Mouse (Mus musculus) intestine, postnatal 0 days (tissue): ENCODE results near the gene Tnnt2. TPM values are rescaled to one million over a fixed set of nuclear protein-coding genes. Genes with fewer than 3 reads are reported as not detected.
A peak's percentile ranks its signal among the peaks of the same experiment; 100 is the strongest.

Experiments used
- ATAC-seq: fragments of 200-750 bp; cut with Nextera tagmentation; 2 replicates; pipeline ENCODE4 v1.8.0; 2017; ENCODE audit warnings: mild to moderate bottlenecking, moderate TSS enrichment, moderate library complexity
- H3K27ac ChIP-seq: fragments of 300-500 bp; sonication (generic); 2 replicates; pipeline ENCODE4 v1.5.1; 2014; ENCODE audit warnings: mild to moderate bottlenecking, low read depth, low read length, moderate library complexity
- H3K27me3 ChIP-seq: fragments of 300-500 bp; sonication (generic); replicated peaks from 2 replicates; pipeline ENCODE4 v1.6.1; 2014; ENCODE audit warnings: low read length, mixed read lengths; ENCODE audit not compliant: control insufficient read depth, insufficient read depth
- H3K36me3 ChIP-seq: fragments of 300-500 bp; sonication (generic); 2 replicates; pipeline ENCODE4 v1.6.1; 2014; ENCODE audit warnings: mild to moderate bottlenecking, moderate library complexity; ENCODE audit not compliant: control insufficient read depth, insufficient read depth
- H3K4me1 ChIP-seq: fragments of 300-500 bp; sonication (generic); replicated peaks from 2 replicates; pipeline ENCODE4 v1.6.1; 2014; ENCODE audit warnings: antibody characterized with exemption, low read length, mixed read lengths; ENCODE audit not compliant: control insufficient read depth, insufficient read depth
- H3K4me2 ChIP-seq: fragments of 300-500 bp; sonication (generic); replicated peaks from 2 replicates; pipeline ENCODE4 v1.6.1; 2014; ENCODE audit warnings: low read depth, mild to moderate bottlenecking, moderate library complexity
- H3K4me3 ChIP-seq: fragments of 300-500 bp; sonication (generic); 2 replicates; pipeline ENCODE4 v1.5.1; 2014; ENCODE audit warnings: low read depth, low read length
- H3K9ac ChIP-seq: fragments of 300-500 bp; sonication (generic); 2 replicates; pipeline ENCODE4 v1.6.1; 2014; ENCODE audit warnings: mild to moderate bottlenecking, low read depth, low read length
- H3K9me3 ChIP-seq: fragments of 300-500 bp; sonication (generic); 2 replicates; pipeline ENCODE4 v1.6.1; 2016; ENCODE audit warnings: mixed run types; ENCODE audit not compliant: control insufficient read depth
- CTCF ChIP-seq: sonication (generic); IDR thresholded peaks from 2 replicates; pipeline ENCODE4 v1.5.1; 2016; ENCODE audit warnings: low read depth, mild to moderate bottlenecking, control low read depth, antibody characterized with exemption, moderate library complexity
- WGBS: fragments of 180-500 bp; shearing (Covaris S2); extraction: QIAGEN DNeasy Blood & Tissue Kit; methylation state at CpG from one replicate; pipeline ENCODE4 v1.1.7; 2014; 5-methylcytosine and 5-hydroxymethylcytosine counted together
- polyA plus RNA-seq: library from polyadenylated mRNA; unstranded; fragments of >200 nt; fragmentation: Nextera tagmentation; extraction: Ambion mirVana; gene quantifications from 2 replicates; pipeline ENCODE4 v1.2.1, GENCODE M21; 2015

Gene Tnnt2
- polyA plus RNA-seq, 1 experiment from 2014 or later, result 56.8 TPM

GRCm38 (mm10) chr1:135793370-135794215 is 42.6 kb upstream of the Tnnt2 start:
- peak overlapping the region; percentile 70 for H3K9ac ChIP-seq
- no peak for TF ChIP-seq CTCF
- H3K4me1 ChIP-seq, result peaks cover 28% of the 10 kb centered on the region
- ATAC-seq, result peak; percentile 51
- no peaks in the 10 kb centered on the region for H3K27me3 ChIP-seq
- H3K4me3 ChIP-seq, result peak overlapping the region; percentile 29
- H3K27ac ChIP-seq, result peak overlapping the region; percentile 94
- H3K4me2 ChIP-seq, result peak overlapping the region; percentile 69
- no peaks in the 10 kb centered on the region for H3K36me3 ChIP-seq
- WGBS, result 9% methylated on average over 27 of the region's 27 CpGs
- H3K9me3 ChIP-seq, result no peaks in the 10 kb centered on the region

- WGBS, result 17% methylated on average over 20 of the region's 20 CpGs
- Histone ChIP-seq H3K27ac (peak overlapping the region; percentile 94), H3K27me3 (no peaks in the 10 kb centered on the region), H3K4me2 (peak overlapping the region; percentile 69), H3K9ac (peak overlapping the region; percentile 70), H3K36me3 (no peaks in the 10 kb centered on the region), H3K9me3 (no peaks in the 10 kb centered on the region), H3K4me1 (peaks cover 26% of the 10 kb centered on the region), H3K4me3 (peak overlapping the region; percentile 29)
- TF ChIP-seq CTCF, result no peak
- peak; percentile 81 for ATAC-seq
Measured at GRCm38 (mm10) chr1:135794216-135795134, 41.7 kb upstream of the Tnnt2 start.

GRCm38 (mm10) chr1:135798492-135798891 is 37.7 kb upstream of the Tnnt2 start:
- ATAC-seq, result no peak
- no peak overlapping the region for H3K9ac ChIP-seq
- H3K4me3 ChIP-seq, result no peak overlapping the region
- H3K4me1 ChIP-seq, result peaks cover 30% of the 10 kb centered on the region
- no peak overlapping the region for H3K27ac ChIP-seq
- H3K9me3 ChIP-seq, result no peaks in the 10 kb centered on the region
- no peaks in the 10 kb centered on the region for H3K36me3 ChIP-seq
- no peaks in the 10 kb centered on the region for H3K27me3 ChIP-seq
- TF ChIP-seq CTCF, result no peak
- H3K4me2 ChIP-seq, result no peak overlapping the region
- WGBS, result 79% methylated on average over 1 of the region's 1 CpGs

GRCm38 (mm10) chr1:135799109-135799627 is 37.0 kb upstream of the Tnnt2 start:
- no peak for TF ChIP-seq CTCF
- Histone ChIP-seq H3K4me2 (no peak overlapping the region), H3K36me3 (no peaks in the 10 kb centered on the region), H3K4me1 (peaks cover 24% of the 10 kb centered on the region), H3K9ac (no peak overlapping the region), H3K27ac (no peak overlapping the region), H3K4me3 (no peak overlapping the region), H3K27me3 (no peaks in the 10 kb centered on the region), H3K9me3 (no peaks in the 10 kb centered on the region)
- ATAC-seq, result no peak
- WGBS, result 57% methylated on average over 8 of the region's 8 CpGs

- Histone ChIP-seq H3K4me2 (0 out of 2 replicates have a peak overlapping the region, but pooled peaks have one; percentile 2), H3K9me3 (no peaks in the 10 kb centered on the region), H3K27me3 (no peaks in the 10 kb centered on the region), H3K9ac (no peak overlapping the region), H3K27ac (peak overlapping the region; percentile 82), H3K4me3 (no peak overlapping the region), H3K4me1 (peaks cover 23% of the 10 kb centered on the region), H3K36me3 (no peaks in the 10 kb centered on the region)
- peak; percentile 37 for ATAC-seq
- WGBS, result 31% methylated on average over 8 of the region's 8 CpGs
- TF ChIP-seq CTCF, result 0 out of 2 replicates have a peak, but pooled peaks have one; percentile 8
Measured at GRCm38 (mm10) chr1:135800192-135800950, 35.8 kb upstream of the Tnnt2 start.
